Mouse (Mus musculus): ENCODE results near the gene Iqgap1.

Iqgap1 gene

GRCm38 (mm10) chr7:80802412-80803160 is 23.2 kb downstream of the Iqgap1 start:
- no peak for DNase-seq (ENCODE audit: low spot score)

DNA sequence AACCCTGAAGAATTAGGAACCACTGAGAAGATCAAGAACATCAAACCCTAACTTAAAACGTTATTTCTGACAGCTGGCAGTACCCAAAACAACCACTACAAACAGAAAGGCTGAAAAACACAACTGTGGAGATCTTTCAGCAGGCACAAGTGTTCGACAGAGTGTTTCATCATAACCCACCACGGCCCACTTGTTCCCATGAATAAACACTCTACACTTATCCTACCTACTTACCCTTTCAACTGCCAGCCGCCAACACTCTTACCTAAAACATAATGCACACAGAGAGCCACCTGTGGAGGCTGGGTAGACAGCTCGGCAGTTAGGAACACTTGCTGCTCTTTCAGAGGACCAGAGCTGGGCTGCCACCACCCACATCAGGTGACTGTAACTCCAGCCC is 26.5 kb downstream of the Iqgap1 start:
- no peak for DNase-seq (ENCODE audit: low spot score)

DNA sequence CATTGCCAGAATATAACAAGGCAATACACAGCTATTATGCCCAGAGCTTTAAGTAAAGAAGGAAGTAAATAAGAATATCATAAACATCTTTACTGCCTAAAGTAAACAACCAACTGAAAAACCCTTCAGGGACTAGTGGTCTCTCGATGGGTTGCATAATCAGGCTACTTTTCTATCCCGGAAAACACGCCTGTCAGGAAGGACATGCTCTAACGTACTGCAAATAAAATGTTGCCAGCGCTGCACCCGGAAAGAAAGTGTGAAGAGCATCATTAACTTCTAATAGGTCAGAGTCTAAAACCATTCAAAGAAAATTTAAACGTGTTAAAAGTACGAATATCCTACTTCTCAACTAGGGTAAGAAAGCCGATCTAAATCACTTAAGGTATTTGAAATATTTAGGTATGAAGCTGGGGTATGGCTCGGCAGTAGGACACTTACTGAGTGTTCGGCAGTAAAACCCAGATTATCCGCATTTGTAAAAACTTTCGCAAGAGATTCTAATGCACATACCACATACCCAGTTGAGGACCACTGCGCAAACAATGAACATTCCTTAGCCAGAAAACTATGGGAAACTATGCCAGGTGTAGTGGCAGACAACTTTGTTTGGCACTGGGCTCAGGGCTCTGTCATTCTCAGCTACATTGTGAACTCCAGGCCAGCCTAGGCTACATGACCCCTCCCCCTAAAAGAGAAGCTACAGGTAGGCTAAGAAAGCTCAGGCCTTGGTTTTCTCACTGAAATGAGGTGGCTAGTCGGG is 28.8 kb downstream of the Iqgap1 start:
- DNase-seq (ENCODE audit: low spot score): no peak

- no peak for DNase-seq (ENCODE audit: low spot score)
Measured at GRCm38 (mm10) chr7:80796258-80796657, 29.5 kb downstream of the Iqgap1 start.

- DNase-seq (ENCODE audit: low spot score): no peak
Measured at GRCm38 (mm10) chr7:80789534-80789933, 36.2 kb downstream of the Iqgap1 start.

DNA sequence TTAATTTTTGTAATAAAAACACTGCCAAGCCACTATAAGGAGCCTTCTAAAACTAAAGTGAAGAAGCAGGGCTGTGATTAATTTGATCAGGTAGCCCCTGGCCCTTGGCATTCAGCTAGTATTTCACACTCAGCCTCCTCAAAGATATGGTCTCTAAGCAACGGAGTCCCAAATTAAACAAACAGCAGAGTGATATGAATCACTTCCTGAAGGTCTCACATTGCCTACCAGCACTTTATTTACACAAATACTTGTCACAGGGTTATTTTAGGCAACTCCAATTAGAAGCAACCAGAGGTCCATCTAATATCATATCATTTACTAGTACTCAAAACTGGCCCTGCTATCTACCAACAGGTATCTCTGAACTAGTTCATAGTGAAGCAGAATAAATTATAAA is 36.7 kb downstream of the Iqgap1 start:
- peak; percentile 47 for DNase-seq (ENCODE audit: low spot score)

- no peak for DNase-seq (ENCODE audit: low spot score)
Measured at GRCm38 (mm10) chr7:80788002-80788401, 37.8 kb downstream of the Iqgap1 start.

- DNase-seq (ENCODE audit: low spot score): no peak
Measured at GRCm38 (mm10) chr7:80786746-80787145, 39.0 kb downstream of the Iqgap1 start.

DNA sequence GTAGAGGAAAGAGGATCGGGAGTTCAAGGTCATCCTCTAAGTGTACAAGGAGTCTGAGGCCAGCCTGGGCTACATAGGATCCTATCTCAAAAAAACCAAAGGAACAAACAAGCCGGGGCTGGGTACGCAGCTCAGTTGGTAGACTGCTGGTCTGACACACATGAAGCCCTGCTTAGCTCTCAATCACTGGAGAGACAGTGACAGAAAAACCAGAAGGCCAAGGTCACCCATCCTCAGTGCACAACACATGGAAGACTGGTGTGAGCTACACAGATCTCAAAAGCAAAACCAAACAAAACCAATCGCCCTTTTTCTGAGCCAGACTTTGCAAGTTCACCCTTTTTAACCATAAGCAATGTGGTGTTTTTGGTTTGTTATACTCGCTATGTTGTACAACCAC is 41.9 kb downstream of the Iqgap1 start:
- DNase-seq (ENCODE audit: low spot score): no peak

GRCm38 (mm10) chr7:80782155-80783109 is 43.3 kb downstream of the Iqgap1 start:
- peak; percentile 24 for DNase-seq (ENCODE audit: low spot score)

DNA sequence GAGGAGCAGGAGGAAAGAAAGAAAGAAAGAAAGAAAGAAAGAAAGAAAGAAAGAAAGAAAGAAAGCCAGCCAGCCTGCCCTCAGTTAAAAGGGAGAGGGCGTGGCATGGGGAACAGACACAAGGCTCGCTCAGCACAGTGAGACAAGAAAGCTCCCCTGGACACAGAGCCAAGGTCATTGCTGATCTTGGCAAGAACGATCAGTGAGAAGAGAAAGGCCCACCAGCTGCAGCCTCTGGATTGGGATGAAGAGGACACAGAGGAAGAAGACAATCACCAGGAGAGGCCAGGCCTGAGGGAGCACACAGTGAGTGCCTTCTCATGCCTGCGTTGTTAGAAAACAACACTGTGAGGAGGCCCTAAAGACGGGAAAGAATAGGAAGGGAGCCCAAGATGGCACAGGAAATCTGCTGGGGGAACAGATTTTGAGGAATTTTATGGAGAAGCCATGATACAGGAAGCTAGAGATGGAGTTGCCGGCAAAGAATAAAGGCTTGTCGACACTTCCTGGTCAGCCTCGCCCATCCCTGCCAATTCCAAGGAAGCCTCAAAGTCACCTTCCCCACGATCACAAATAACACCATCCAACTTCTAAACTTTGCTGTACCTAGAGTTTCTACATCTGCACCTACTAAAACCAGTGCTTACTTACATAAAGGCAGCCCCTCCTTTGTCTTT is 44.2 kb downstream of the Iqgap1 start:
- no peak for DNase-seq (ENCODE audit: low spot score)

DNA sequence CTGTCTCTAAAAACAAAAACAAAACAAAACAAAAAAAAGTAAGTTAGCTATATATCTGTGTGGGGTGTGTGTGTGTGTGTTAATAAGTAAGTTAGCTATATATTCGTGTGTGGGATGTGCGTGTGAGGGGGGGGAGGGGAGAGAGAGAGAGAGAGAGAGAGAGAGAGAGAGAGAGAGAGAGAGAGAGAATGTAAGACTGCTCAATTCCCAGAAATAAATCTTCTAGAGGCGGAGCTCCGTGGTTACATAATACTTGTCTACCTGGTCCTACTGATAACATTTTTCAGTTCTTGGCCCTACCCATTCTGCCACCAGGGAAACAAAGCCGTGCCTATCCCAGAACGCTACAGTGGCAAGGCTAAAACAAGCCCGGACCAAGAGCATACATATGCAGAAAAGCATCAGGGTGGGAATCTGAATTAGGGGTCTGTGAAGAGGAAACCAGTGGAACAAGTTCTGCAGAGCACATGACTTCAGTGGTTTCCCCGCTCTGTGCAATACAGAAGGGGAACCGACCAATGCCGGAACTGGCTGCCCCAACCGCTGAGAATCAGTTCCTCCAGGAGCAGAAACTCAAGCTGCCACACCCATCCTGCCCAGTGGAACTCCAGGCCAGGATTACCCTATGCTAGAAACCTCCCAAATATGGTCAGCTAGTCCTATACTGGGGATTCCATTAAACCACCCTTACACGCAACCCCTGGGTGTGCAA is 46.7 kb downstream of the Iqgap1 start:
- peak; percentile 21 for DNase-seq (ENCODE audit: low spot score)

GRCm38 (mm10) chr7:80778376-80778775 is 47.4 kb downstream of the Iqgap1 start:
- DNase-seq (ENCODE audit: low spot score): no peak

DNA sequence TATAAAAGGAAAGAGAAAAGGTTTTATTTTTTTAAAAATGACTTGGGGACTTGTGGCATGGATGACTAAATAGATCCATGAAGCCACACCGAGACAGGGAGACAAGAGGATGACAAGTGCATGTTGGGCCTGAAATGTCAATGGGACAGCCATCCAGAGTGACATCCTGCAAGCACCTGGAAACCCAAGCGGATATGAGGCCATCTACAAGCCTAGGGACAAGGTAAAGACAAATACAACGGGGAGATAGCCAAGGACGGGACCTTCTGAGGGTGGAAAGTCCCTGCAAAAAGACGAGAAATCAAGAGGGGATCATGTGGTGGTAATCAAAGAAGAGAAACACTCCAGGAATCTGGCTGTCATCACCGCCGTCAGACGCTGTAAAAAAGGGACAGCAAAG is 48.6 kb downstream of the Iqgap1 start:
- no peak for DNase-seq (ENCODE audit: low spot score)

GRCm38 (mm10) chr7:80776090-80776489 is 49.7 kb downstream of the Iqgap1 start:
- no peak for DNase-seq (ENCODE audit: low spot score)

DNA sequence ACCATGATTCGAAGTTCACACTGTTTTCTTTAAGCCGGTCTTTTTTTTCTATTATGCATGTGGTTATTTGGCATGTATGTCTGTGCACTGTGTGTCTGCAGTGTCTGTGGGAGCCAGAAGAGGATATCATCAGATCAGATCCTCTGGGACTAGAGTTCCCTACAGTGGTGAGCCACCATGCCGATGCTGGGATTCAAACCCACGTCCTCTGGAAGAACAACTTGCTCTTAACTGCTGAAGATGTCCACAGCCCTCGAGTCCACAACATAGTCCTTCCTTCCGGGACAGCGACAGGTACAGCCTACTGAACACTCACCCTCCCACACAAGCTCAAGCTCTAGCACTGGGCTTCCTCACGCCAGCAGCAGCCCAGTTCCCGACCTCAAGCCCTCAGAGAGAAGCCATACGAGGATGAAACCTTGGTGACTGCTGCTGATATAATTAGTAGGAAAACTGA is 50.3 kb downstream of the Iqgap1 start:
- DNase-seq (ENCODE audit: low spot score): no peak

DNA sequence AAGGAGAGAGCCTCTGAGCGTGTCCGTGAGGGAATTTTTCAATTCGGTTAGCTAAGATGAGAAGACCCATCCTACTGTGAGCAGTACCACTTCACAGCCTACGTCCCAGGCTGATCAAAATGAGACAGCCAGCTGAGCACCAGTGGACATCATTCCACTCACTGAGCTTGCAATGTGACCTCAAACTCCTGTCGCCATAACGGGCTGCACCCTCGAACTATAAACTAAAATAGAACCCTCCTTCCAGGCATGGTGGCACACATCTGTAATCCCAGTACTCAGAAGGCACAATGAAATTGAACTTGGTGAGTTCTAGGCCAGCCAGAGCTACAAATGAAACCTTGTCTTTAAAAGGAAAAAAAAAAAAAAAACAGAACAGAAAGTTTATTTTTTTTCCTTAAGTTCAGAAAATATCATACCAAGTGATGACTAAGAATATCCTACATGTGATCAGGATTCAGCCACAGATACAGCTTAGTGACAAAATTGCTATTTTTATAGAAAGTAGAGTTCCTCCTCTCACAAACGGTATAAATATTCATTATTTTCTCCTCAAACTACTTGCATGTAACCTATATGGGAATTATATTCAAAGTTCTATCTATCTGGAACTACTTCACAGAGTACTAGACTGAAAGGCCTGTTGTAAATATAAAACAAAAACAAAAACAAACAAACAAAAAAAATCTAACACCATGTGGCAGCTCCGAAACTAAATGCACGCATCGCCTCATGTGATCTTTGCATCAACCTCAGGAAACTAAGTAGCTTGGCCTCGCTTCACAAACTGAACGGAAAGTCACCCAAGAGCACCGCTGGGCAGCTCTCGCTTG is 50.9 kb downstream of the Iqgap1 start:
- no peak for DNase-seq (ENCODE audit: low spot score)

GRCm38 (mm10) chr7:80773834-80774614 is 51.8 kb downstream of the Iqgap1 start:
- DNase-seq (ENCODE audit: low spot score): no peak

GRCm38 (mm10) chr7:80770466-80770865 is 55.3 kb downstream of the Iqgap1 start:
- DNase-seq (ENCODE audit: low spot score): no peak
